Mouse (Mus musculus): ENCODE data around the gene Zfp445. TPM values are rescaled to one million over a fixed set of nuclear protein-coding genes. Genes with fewer than 3 reads are reported as not detected.

Gene Zfp445
- polyA plus RNA-seq, 1 experiment from 2014 or later: 17.0 TPM

GRCm38 (mm10) chr9:122812386-122812785 is 53.4 kb downstream of the Zfp445 start:
- no peak for ATAC-seq (ENCODE audit: low FRiP score, low TSS enrichment)
- Histone ChIP-seq H3K27ac (replicated peaks) (no peak overlapping the region), H3K4me1 (replicated peaks; ENCODE audit: control insufficient read depth, insufficient read depth) (no peaks in the 10 kb centered on the region), H3K36me3 (ENCODE audit: control insufficient read depth, insufficient read depth, low read length) (no peaks in the 10 kb centered on the region; the same call in 1 of the 2 replicates), H3K9me3 (ENCODE audit: control insufficient read depth, low read length) (no peaks in the 10 kb centered on the region), H3K9ac (ENCODE audit: low read length) (no peak overlapping the region), H3K4me2 (replicated peaks; ENCODE audit: low read depth) (no peak overlapping the region), H3K4me3 (ENCODE audit: low read depth, low read length) (no peak overlapping the region), H3K27me3 (ENCODE audit: control insufficient read depth, insufficient read depth, low read length) (no peaks in the 10 kb centered on the region)
- 81% methylated on average over 5 of the region's 5 CpGs for WGBS
- TF ChIP-seq EP300 (optimal IDR thresholded peaks at IDR 0.05) (no peak), CTCF (IDR thresholded peaks at IDR 0.05; ENCODE audit: low read depth) (no peak)
- DNase-seq (ENCODE audit: low spot score): no peak

- 82% methylated on average over 3 of the region's 3 CpGs for WGBS
- Histone ChIP-seq H3K4me2 (replicated peaks; ENCODE audit: low read depth) (no peak overlapping the region), H3K9me3 (ENCODE audit: control insufficient read depth, low read length) (no peaks in the 10 kb centered on the region), H3K27ac (replicated peaks) (no peak overlapping the region), H3K36me3 (ENCODE audit: control insufficient read depth, insufficient read depth, low read length) (no peaks in the 10 kb centered on the region; the same call in 1 of the 2 replicates), H3K27me3 (ENCODE audit: control insufficient read depth, insufficient read depth, low read length) (no peaks in the 10 kb centered on the region), H3K9ac (ENCODE audit: low read length) (no peak overlapping the region), H3K4me3 (ENCODE audit: low read depth, low read length) (no peak overlapping the region), H3K4me1 (replicated peaks; ENCODE audit: control insufficient read depth, insufficient read depth) (no peaks in the 10 kb centered on the region)
- TF ChIP-seq CTCF (IDR thresholded peaks at IDR 0.05; ENCODE audit: low read depth): no peak
- no peak for TF ChIP-seq EP300 (optimal IDR thresholded peaks at IDR 0.05)
- no peak for ATAC-seq (ENCODE audit: low FRiP score, low TSS enrichment)
- DNase-seq (ENCODE audit: low spot score): no peak
These were observed 55.6 kb downstream of the Zfp445 start for GRCm38 (mm10) chr9:122810212-122810611.

DNA sequence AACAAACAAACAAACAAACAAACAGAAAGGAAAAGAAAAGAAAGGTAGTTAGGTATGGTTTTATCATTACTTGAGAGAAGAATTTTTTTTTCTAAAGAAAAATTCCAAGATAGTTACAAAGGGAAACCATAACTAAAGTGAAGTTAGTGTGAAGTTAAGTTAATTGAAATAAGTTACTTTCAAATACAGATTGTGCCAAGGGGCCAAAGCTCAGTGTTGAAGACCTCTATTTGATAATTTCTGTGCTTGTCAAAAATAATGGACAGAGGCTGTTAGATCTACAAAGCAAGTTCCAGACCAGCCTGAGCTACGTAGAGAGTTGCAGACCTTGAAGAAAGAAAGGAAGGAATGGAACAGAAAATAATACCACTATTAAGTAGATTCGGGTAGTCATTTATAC is 58.6 kb downstream of the Zfp445 start:
- Histone ChIP-seq H3K9me3 (ENCODE audit: control insufficient read depth, low read length) (no peaks in the 10 kb centered on the region), H3K9ac (ENCODE audit: low read length) (no peak overlapping the region), H3K4me1 (replicated peaks; ENCODE audit: control insufficient read depth, insufficient read depth) (no peaks in the 10 kb centered on the region), H3K4me3 (ENCODE audit: low read depth, low read length) (no peak overlapping the region), H3K36me3 (ENCODE audit: control insufficient read depth, insufficient read depth, low read length) (no peaks in the 10 kb centered on the region; the same call in 1 of the 2 replicates), H3K4me2 (replicated peaks; ENCODE audit: low read depth) (no peak overlapping the region), H3K27me3 (ENCODE audit: control insufficient read depth, insufficient read depth, low read length) (no peaks in the 10 kb centered on the region), H3K27ac (replicated peaks) (no peak overlapping the region)
- 97% methylated on average over 2 of the region's 2 CpGs for WGBS
- TF ChIP-seq CTCF (IDR thresholded peaks at IDR 0.05; ENCODE audit: low read depth) (no peak), EP300 (optimal IDR thresholded peaks at IDR 0.05) (no peak)
- no peak for ATAC-seq (ENCODE audit: low FRiP score, low TSS enrichment)
- DNase-seq (ENCODE audit: low spot score): no peak

DNA sequence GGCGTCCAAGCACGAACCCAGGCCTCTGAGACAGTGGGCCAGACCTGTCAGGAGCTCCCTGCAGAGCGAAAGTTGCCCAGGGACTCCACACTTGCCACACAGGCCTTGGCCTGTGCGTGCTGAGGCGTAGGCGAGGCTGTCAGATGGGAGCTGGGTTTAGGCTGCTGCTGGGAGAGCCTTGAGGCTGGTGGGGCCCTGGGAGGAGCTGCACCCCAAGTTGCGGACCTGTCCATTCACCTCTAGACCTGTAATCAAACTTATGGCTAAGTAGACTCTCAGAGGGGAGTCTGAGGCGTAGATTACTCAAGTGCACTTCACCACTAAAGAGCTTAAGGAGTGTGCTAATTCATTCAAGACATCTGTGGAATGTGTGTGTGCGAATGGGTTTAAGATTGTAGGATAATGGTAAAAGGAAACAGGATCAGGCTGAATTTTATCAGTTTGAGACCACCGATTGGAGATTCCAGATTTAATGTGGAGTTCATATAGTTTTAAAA is 59.9 kb downstream of the Zfp445 start:
- no peak; the same call in 1 of the 2 replicates for ATAC-seq (ENCODE audit: low FRiP score, low TSS enrichment)
- peak overlapping the region; percentile 82 for H3K27ac ChIP-seq (replicated peaks)
- DNase-seq (ENCODE audit: low spot score): no peak
- H3K4me2 ChIP-seq (replicated peaks; ENCODE audit: low read depth): peak overlapping the region; percentile 87
- no peaks in the 10 kb centered on the region for H3K4me1 ChIP-seq (replicated peaks; ENCODE audit: control insufficient read depth, insufficient read depth)
- TF ChIP-seq EP300 (optimal IDR thresholded peaks at IDR 0.05) (no peak), CTCF (IDR thresholded peaks at IDR 0.05; ENCODE audit: low read depth) (no peak)
- no peaks in the 10 kb centered on the region; the same call in 1 of the 2 replicates for H3K36me3 ChIP-seq (ENCODE audit: control insufficient read depth, insufficient read depth, low read length)
- H3K9me3 ChIP-seq (ENCODE audit: control insufficient read depth, low read length): no peaks in the 10 kb centered on the region
- WGBS: 7% methylated on average over 10 of the region's 10 CpGs
- peak overlapping the region; percentile 78 for H3K9ac ChIP-seq (ENCODE audit: low read length)
- no peaks in the 10 kb centered on the region for H3K27me3 ChIP-seq (ENCODE audit: control insufficient read depth, insufficient read depth, low read length)
- H3K4me3 ChIP-seq (ENCODE audit: low read depth, low read length): peak overlapping the region; percentile 57

DNA sequence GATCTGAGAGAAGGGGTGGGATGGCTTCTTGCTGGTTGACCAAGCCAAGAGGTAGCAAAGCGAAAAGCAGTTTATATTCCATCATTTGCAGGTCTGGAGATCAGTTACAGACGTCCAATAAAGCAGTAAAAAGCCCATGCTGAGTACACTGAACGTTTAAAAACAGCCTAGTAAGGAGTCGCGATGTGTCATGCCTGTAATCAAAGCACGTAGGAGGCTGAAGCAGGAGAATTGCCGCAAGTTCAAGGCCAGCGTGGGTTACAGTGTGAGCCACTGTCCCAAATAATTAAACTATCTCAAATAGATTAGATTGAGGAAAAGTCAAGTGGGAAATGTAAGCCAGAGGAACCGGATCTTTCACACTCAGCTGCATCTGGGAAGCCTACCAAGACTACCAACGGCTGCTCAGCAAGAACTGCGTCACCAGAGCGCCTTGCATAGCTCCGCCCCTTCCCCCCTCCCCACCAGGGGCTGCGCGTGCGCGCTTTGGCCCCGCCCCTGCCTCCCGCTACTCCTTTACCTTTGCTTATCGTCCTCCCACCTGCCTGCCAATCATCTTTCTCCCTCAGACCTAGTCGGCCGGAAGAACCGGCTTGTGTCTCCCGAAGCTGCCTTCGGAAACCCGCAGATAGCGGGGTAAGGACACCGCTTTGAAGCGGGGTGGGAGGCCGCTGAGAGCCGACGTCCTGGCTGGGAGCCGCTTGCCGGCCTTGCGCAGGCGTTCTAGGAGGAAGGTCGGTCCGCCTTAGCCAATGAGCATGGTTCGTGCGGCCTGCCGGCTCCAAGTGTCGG is 60.6 kb downstream of the Zfp445 start, which contains the start of gene Tcaim:
TSS of gene Tcaim (plus strand) at position 487 of the 792 bp plus-strand sequence.
- H3K4me3 ChIP-seq (ENCODE audit: low read depth, low read length): peak within 1 kb of the TSS; percentile 57
- WGBS: 5% methylated on average over 42 of the region's 42 CpGs
- no peaks in the 10 kb centered on the region for H3K9me3 ChIP-seq (ENCODE audit: control insufficient read depth, low read length)
- H3K9ac ChIP-seq (ENCODE audit: low read length): peak within 1 kb of the TSS; percentile 78
- no peaks in the 10 kb centered on the region; the same call in 1 of the 2 replicates for H3K36me3 ChIP-seq (ENCODE audit: control insufficient read depth, insufficient read depth, low read length)
- H3K27ac ChIP-seq (replicated peaks): peak within 1 kb of the TSS; percentile 82
- H3K4me1 ChIP-seq (replicated peaks; ENCODE audit: control insufficient read depth, insufficient read depth): no peaks in the 10 kb centered on the region
- H3K27me3 ChIP-seq (ENCODE audit: control insufficient read depth, insufficient read depth, low read length): no peaks in the 10 kb centered on the region
- peak; percentile 98 for ATAC-seq (ENCODE audit: low FRiP score, low TSS enrichment)
- peak; percentile 93 for DNase-seq (ENCODE audit: low spot score)
- H3K4me2 ChIP-seq (replicated peaks; ENCODE audit: low read depth): peak within 1 kb of the TSS; percentile 87
- TF ChIP-seq EP300 (optimal IDR thresholded peaks at IDR 0.05): no peak
- TF ChIP-seq CTCF (IDR thresholded peaks at IDR 0.05; ENCODE audit: low read depth): no peak

Other genes starting within 250 kb of the Zfp445 start
- not detected in 2 replicates for gene Topaz1, start 118.7 kb downstream of the Zfp445 start, polyA plus RNA-seq (2015; fragmentation: Nextera tagmentation; extraction: Ambion mirVana)
- 2.8 and 3.1 TPM in 2 replicates for gene Tcaim, start 60.5 kb downstream of the Zfp445 start, polyA plus RNA-seq (2015; fragmentation: Nextera tagmentation; extraction: Ambion mirVana)
- 0.32 TPM in 1 of 2 replicates, not detected in the other for gene Gm35549, start 22.0 kb downstream of the Zfp445 start, polyA plus RNA-seq (2015; fragmentation: Nextera tagmentation; extraction: Ambion mirVana)
- gene Zkscan7, start 19.7 kb upstream of the Zfp445 start, polyA plus RNA-seq (2015; fragmentation: Nextera tagmentation; extraction: Ambion mirVana): 2.0 and 2.6 TPM in 2 replicates
- 5.2 and 5.4 TPM in 2 replicates for gene Zfp105, start 57.1 kb upstream of the Zfp445 start, polyA plus RNA-seq (2015; fragmentation: Nextera tagmentation; extraction: Ambion mirVana)
- gene 1110059G10Rik, start 85.0 kb upstream of the Zfp445 start, polyA plus RNA-seq (2015; fragmentation: Nextera tagmentation; extraction: Ambion mirVana): 31.0 and 32.2 TPM in 2 replicates
- 7.3 and 9.3 TPM in 2 replicates for gene Kif15, start 85.0 kb upstream of the Zfp445 start, polyA plus RNA-seq (2015; fragmentation: Nextera tagmentation; extraction: Ambion mirVana)
- 28.3 and 30.1 TPM in 2 replicates for gene Tmem42, start 155.3 kb upstream of the Zfp445 start, polyA plus RNA-seq (2015; fragmentation: Nextera tagmentation; extraction: Ambion mirVana)
- gene Tgm4, start 168.7 kb upstream of the Zfp445 start, polyA plus RNA-seq (2015; fragmentation: Nextera tagmentation; extraction: Ambion mirVana): 0.44 and 0.52 TPM in 2 replicates
- 64.7 and 65.7 TPM in 2 replicates for gene Zdhhc3, start 247.2 kb upstream of the Zfp445 start, polyA plus RNA-seq (2015; fragmentation: Nextera tagmentation; extraction: Ambion mirVana)
- 73.1 and 73.5 TPM in 2 replicates for gene Exosc7, start 247.2 kb upstream of the Zfp445 start, polyA plus RNA-seq (2015; fragmentation: Nextera tagmentation; extraction: Ambion mirVana)